Mouse (Mus musculus) frontal cortex, postnatal 14 days (tissue): ENCODE measurements around the gene Kmt2d.
"Not testable (repeated sequence)": the region's sequence is repeated elsewhere in the genome, so short reads cannot be mapped to it uniquely, and the experiment has no call there.

ENCODE experiments used
- DNase-seq, 2 experiments: peaks; one replicate each; pipeline ENCODE4 v3.0.0; 2022; ENCODE audit warnings: low spot score in 2 of 2

The Kmt2d gene

GRCm38 (mm10) chr15:98832161-98833058 is 38.6 kb downstream of the Kmt2d start:
- no peak for DNase-seq

- DNase-seq: no peak
These were observed 39.3 kb downstream of the Kmt2d start for GRCm38 (mm10) chr15:98831684-98832035.

GRCm38 (mm10) chr15:98830736-98831683 is 40.0 kb downstream of the Kmt2d start, which contains the start of gene Prkag1:
Gene Prkag1 (minus strand): TSS chr15:98831521.
- DNase-seq: peak; percentile 91 to 94

GRCm38 (mm10) chr15:98827611-98828011 is 43.4 kb downstream of the Kmt2d start:
- no peak for DNase-seq

- no peak for DNase-seq
These were observed 47.6 kb downstream of the Kmt2d start for GRCm38 (mm10) chr15:98823434-98823833.

GRCm38 (mm10) chr15:98822147-98822546 is 48.9 kb downstream of the Kmt2d start:
- DNase-seq: no peak

GRCm38 (mm10) chr15:98821403-98821802 is 49.6 kb downstream of the Kmt2d start:
- no peak for DNase-seq

GRCm38 (mm10) chr15:98820937-98821336 is 50.1 kb downstream of the Kmt2d start:
- no peak for DNase-seq

- no peak for DNase-seq
These were observed 52.8 kb downstream of the Kmt2d start for GRCm38 (mm10) chr15:98818171-98818570.

GRCm38 (mm10) chr15:98812741-98813424 is 58.1 kb downstream of the Kmt2d start:
- peak in 1 of 2 experiments; percentile 55 for DNase-seq

GRCm38 (mm10) chr15:98810212-98810611 is 60.8 kb downstream of the Kmt2d start:
- DNase-seq: not testable (repeated sequence)

GRCm38 (mm10) chr15:98809390-98809789 is 61.6 kb downstream of the Kmt2d start, which contains the start of gene Ddn:
Gene Ddn (minus strand): TSS chr15:98809490.
- no peak for DNase-seq

GRCm38 (mm10) chr15:98808651-98809134 is 62.3 kb downstream of the Kmt2d start:
- peak; percentile 76 to 84 for DNase-seq

GRCm38 (mm10) chr15:98807895-98808650 is 62.9 kb downstream of the Kmt2d start:
- DNase-seq: peak; percentile 72 to 80

GRCm38 (mm10) chr15:98806809-98807770 is 63.9 kb downstream of the Kmt2d start:
- DNase-seq: no peak

GRCm38 (mm10) chr15:98806071-98806808 is 64.8 kb downstream of the Kmt2d start:
- no peak for DNase-seq

- DNase-seq: peak in 1 of 2 experiments; percentile 73
These were observed 65.5 kb downstream of the Kmt2d start for GRCm38 (mm10) chr15:98805324-98806040.

- peak; percentile 78 to 91 for DNase-seq
These were observed 67.0 kb downstream of the Kmt2d start for GRCm38 (mm10) chr15:98804054-98804453.
